Mouse (Mus musculus) limb, embryonic 14.5 days (tissue): Measurements from ENCODE around the gene Trim16. TPM values are rescaled to one million over a fixed set of nuclear protein-coding genes. Genes with fewer than 3 reads are reported as not detected.

Experiments
- ATAC-seq: fragments of 200-750 bp; cut with Nextera tagmentation; 2 replicates; pipeline ENCODE4 v1.8.0; 2017; ENCODE audit warnings: low read depth, moderate number of reproducible peaks, moderate TSS enrichment; ENCODE audit not compliant: low FRiP score
- DNase-seq: peaks from one replicate; pipeline ENCODE4 v3.0.0-alpha.2; 2015; ENCODE audit warnings: low spot score
- H3K27ac ChIP-seq: fragments of 300-500 bp; sonication (generic); replicated peaks from 2 replicates; pipeline ENCODE4 v1.5.1; 2014; ENCODE audit warnings: low read depth, mild to moderate bottlenecking, low read length, moderate library complexity, mixed read lengths
- H3K27me3 ChIP-seq: fragments of 300-500 bp; sonication (generic); 2 replicates; pipeline ENCODE4 v1.6.1; 2014; ENCODE audit warnings: low read length, mixed read lengths; ENCODE audit not compliant: control insufficient read depth, insufficient read depth
- H3K36me3 ChIP-seq: fragments of 300-500 bp; sonication (generic); 2 replicates; pipeline ENCODE4 v1.6.1; 2014; ENCODE audit warnings: mild to moderate bottlenecking, low read length, moderate library complexity, mixed read lengths; ENCODE audit not compliant: control insufficient read depth, insufficient read depth
- H3K4me1 ChIP-seq: fragments of 300-500 bp; sonication (generic); 2 replicates; pipeline ENCODE4 v1.6.1; 2014; ENCODE audit warnings: antibody characterized with exemption, low read length, mixed read lengths; ENCODE audit not compliant: control insufficient read depth, insufficient read depth
- H3K4me2 ChIP-seq: fragments of 300-500 bp; sonication (generic); replicated peaks from 2 replicates; pipeline ENCODE4 v1.6.1; 2014; ENCODE audit warnings: low read depth, mild to moderate bottlenecking, low read length, moderate library complexity; ENCODE audit not compliant: severe bottlenecking
- H3K4me3 ChIP-seq: fragments of 300-500 bp; sonication (generic); replicated peaks from 2 replicates; pipeline ENCODE4 v1.5.1; 2014; ENCODE audit warnings: low read length
- H3K9ac ChIP-seq: fragments of 300-500 bp; sonication (generic); 2 replicates; pipeline ENCODE4 v1.6.1; 2014; ENCODE audit warnings: mild to moderate bottlenecking, low read depth, low read length, moderate library complexity; ENCODE audit not compliant: severe bottlenecking
- H3K9me3 ChIP-seq: fragments of 300-500 bp; sonication (generic); 2 replicates; pipeline ENCODE4 v1.6.1; 2016; ENCODE audit warnings: low read length; ENCODE audit not compliant: control insufficient read depth
- POLR2A ChIP-seq: fragments of 200-500 bp; IDR thresholded peaks from 2 replicates; pipeline ENCODE4 v1.8.0; 2012; ENCODE audit warnings: inconsistent platforms, mild to moderate bottlenecking, moderate library complexity, borderline replicate concordance; ENCODE audit not compliant: insufficient read depth, insufficient read length; ENCODE audit errors: extremely low read depth
- WGBS: fragments of 180-500 bp; shearing (Covaris S2); extraction: QIAGEN DNeasy Blood & Tissue Kit; methylation state at CpG from one replicate; pipeline ENCODE4 v1.1.7; 2014; 5-methylcytosine and 5-hydroxymethylcytosine counted together
- polyA plus RNA-seq, 2 experiments: library from polyadenylated mRNA; depleted of rRNA in 1 of 2; stranded (reverse) in 1 of 2; unstranded in 1 of 2; fragments of >200 nt; fragmentation: Nextera tagmentation in 1 of 2; extraction: Ambion mirVana in 1 of 2; gene quantifications; 2 replicates each; pipeline versions ENCODE4 v1.2.1 to v1.2.3; 2012 to 2014

Trim16 gene
- polyA plus RNA-seq, 2 experiments = 14.3 to 19.8 TPM

DNA sequence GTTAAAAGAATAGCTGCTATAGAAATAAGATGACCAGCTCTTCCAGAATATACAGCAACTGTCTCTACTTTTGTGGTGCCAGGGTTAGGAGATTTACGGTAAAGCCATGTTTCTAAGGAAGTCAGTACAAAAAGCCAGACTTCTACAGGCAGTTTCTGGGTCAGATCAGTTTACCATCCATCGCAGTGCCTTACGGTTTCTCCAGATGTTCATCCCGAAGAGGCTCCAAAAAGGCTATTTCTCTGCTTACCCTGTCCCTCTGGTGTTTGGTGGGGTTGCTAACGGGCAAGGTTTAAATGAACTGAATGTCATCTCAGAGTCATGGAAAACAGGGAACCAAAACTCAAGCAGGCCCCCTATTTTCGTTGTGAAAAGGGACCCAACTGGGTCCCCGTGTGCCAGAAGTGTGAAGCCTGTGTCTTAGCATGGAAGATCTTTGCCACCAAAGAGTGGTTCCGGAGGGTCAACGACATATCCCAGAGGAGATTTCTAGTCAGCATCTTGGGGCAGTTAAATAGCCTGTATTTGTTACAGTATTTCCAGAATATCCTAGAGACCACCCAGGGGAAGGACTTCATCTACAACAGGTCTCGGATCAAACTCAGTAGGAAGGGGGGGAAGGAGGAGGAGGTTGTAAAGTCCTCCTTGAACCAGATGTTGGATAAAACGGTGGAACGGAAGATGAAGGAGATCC, 27.1 kb downstream of the Trim16 start, which contains the start of gene Fbxw10:
Gene Fbxw10 (plus strand): TSS at position 109 of the 694 bp plus-strand sequence.
- Histone ChIP-seq H3K36me3 (no peaks in the 10 kb centered on the region), H3K27me3 (no peaks in the 10 kb centered on the region), H3K27ac (peak within 1 kb of the TSS; percentile 70), H3K4me3 (peak within 1 kb of the TSS; percentile 25), H3K9ac (peak within 1 kb of the TSS; percentile 38; the same call in 1 of the 2 replicates), H3K4me2 (peak within 1 kb of the TSS; percentile 42), H3K4me1 (peaks cover 8% of the 10 kb centered on the region), H3K9me3 (no peaks in the 10 kb centered on the region)
- peak; percentile 73 for DNase-seq
- no peak for TF ChIP-seq POLR2A
- 10% methylated on average over 12 of the region's 12 CpGs for WGBS
- peak; percentile 76 for ATAC-seq

DNA sequence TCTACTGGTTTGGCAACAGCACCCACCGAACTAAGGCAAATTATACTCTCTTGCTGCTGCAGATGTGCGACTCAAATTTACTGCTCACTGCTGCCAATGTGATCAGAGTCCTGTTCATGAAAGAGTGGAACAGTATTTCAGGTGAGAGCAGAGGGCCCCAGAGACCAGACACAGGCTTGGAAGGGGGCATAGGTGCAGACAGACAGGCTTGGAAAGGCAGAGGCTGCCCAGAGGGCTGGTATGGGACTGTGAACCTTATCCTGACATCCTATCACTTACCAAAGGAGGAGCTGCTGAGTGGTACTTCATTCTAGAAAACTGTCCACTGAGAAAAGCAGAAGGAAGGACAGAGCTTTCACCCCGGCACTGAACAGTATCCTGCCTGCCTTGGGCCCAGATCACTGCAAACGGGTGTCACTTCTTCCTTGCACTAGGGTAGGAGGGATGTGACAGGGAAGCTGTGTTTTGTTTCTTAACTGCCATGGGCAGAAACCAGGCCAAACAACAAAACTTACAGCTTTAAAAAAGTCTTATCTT, 27.7 kb downstream of the Trim16 start:
- DNase-seq (no peak), ATAC-seq (no peak)
- 39% methylated on average over 4 of the region's 4 CpGs for WGBS
- TF ChIP-seq POLR2A = no peak
- Histone ChIP-seq H3K9me3 (no peaks in the 10 kb centered on the region), H3K36me3 (no peaks in the 10 kb centered on the region), H3K4me3 (no peak overlapping the region), H3K9ac (0 out of 2 replicates have a peak overlapping the region, but pooled peaks have one; percentile 38), H3K4me2 (peak overlapping the region; percentile 42), H3K27ac (0 out of 2 replicates have a peak overlapping the region, but pooled peaks have one; percentile 59), H3K4me1 (peaks cover 8% of the 10 kb centered on the region), H3K27me3 (no peaks in the 10 kb centered on the region)

- H3K36me3 ChIP-seq = no peaks in the 10 kb centered on the region
- no peak overlapping the region for H3K4me2 ChIP-seq
- TF ChIP-seq POLR2A = no peak
- peaks cover 8% of the 10 kb centered on the region for H3K4me1 ChIP-seq
- no peaks in the 10 kb centered on the region for H3K9me3 ChIP-seq
- WGBS = 41% methylated on average over 2 of the region's 2 CpGs
- DNase-seq = no peak
- H3K4me3 ChIP-seq = no peak overlapping the region
- no peaks in the 10 kb centered on the region for H3K27me3 ChIP-seq
- no peak overlapping the region for H3K9ac ChIP-seq
- ATAC-seq = no peak
- no peak overlapping the region for H3K27ac ChIP-seq
These were observed 28.3 kb downstream of the Trim16 start for GRCm38 (mm10) chr11:62848301-62848700.

DNA sequence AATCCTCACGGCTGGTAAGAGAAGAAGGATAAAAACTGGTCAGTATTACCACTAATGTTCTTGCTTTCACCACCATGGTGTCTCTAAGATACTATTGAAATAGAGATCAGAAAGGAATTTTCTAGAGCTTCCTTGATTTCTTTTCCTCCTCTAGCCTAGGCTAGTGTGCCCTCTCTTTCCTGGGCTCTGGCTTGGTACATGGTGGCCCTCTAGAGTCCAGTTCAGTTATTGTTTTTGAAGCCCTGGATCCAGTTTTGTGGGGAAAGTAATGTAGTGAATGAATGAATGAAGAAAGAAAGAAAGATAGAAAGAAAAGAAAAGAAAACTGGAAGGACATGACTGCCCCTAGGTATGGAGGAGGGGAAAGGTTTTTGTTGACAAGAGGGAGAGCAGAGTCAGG, 31.2 kb downstream of the Trim16 start:
- Histone ChIP-seq H3K4me3 (no peak overlapping the region), H3K4me2 (no peak overlapping the region), H3K36me3 (no peaks in the 10 kb centered on the region), H3K9ac (no peak overlapping the region), H3K9me3 (no peaks in the 10 kb centered on the region), H3K27me3 (no peaks in the 10 kb centered on the region), H3K27ac (no peak overlapping the region), H3K4me1 (peaks cover 8% of the 10 kb centered on the region)
- TF ChIP-seq POLR2A = no peak
- WGBS = 76% methylated on average over 1 of the region's 1 CpGs
- no peak for DNase-seq
- ATAC-seq = no peak

DNA sequence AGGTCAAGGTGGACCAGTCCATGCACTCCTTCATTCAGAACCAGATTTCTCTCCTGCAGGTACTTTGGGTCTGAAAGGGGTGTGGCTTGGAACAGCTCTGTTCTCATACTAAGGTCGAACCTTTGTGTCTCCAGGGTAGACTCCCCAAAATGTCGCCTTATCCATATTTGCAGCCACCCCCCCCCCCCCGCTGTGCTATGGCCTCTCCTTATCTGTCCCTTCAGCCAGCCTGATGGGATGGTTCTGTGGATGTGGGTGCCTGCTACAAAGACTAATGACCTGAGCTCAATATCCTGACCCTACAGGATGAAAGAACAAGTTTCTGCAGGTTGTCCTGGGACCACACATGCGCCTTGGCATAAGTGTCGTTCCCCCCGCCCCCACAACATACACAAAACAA, 33.3 kb downstream of the Trim16 start:
- ATAC-seq (no peak), DNase-seq (no peak)
- no peak overlapping the region for H3K27ac ChIP-seq
- TF ChIP-seq POLR2A = no peak
- H3K27me3 ChIP-seq = no peaks in the 10 kb centered on the region
- WGBS = 87% methylated on average over 6 of the region's 6 CpGs
- H3K4me2 ChIP-seq = no peak overlapping the region
- H3K9ac ChIP-seq = no peak overlapping the region
- H3K4me1 ChIP-seq = no peaks in the 10 kb centered on the region
- H3K4me3 ChIP-seq = no peak overlapping the region
- no peaks in the 10 kb centered on the region for H3K9me3 ChIP-seq
- no peaks in the 10 kb centered on the region for H3K36me3 ChIP-seq
